Mouse (Mus musculus): Measurements from ENCODE around the gene Ogdhl.

- no peak for TF ChIP-seq POLR2A (IDR thresholded peaks at IDR 0.05; ENCODE audit: borderline replicate concordance, control insufficient read depth, low read depth, low read length)
- TF ChIP-seq CTCF (IDR thresholded peaks at IDR 0.05; ENCODE audit: control insufficient read depth, insufficient read depth, low read length): no peak
Observed at GRCm38 (mm10) chr14:32364359-32364758, 42.5 kb downstream of the Ogdhl start.

Measured in bone marrow, adult 2 months (tissue).